Mouse (Mus musculus) liver, embryonic 14.5 days (tissue): ENCODE results near the gene Slc4a7. TPM values are rescaled to one million over a fixed set of nuclear protein-coding genes. Genes with fewer than 3 reads are reported as not detected.

Experiments
- ATAC-seq: fragments of 200-750 bp; cut with Nextera tagmentation; 2 replicates; pipeline ENCODE4 v1.8.0; 2017; ENCODE audit warnings: moderate number of reproducible peaks, mild to moderate bottlenecking, moderate library complexity; ENCODE audit not compliant: insufficient read depth
- DNase-seq, 3 experiments: peaks; one replicate each; pipeline ENCODE4 v3.0.0-alpha.2; 2012 to 2013; ENCODE audit warnings: low read depth in 3 of 3, low spot score in 3 of 3
- H3K27ac ChIP-seq: fragments of 300-500 bp; sonication (generic); 2 replicates; pipeline ENCODE4 v1.5.1; 2014; ENCODE audit warnings: moderate library complexity, mild to moderate bottlenecking, control low read depth, inconsistent platforms
- H3K27me3 ChIP-seq: fragments of 300-500 bp; sonication (generic); 2 replicates; pipeline ENCODE4 v1.6.1; 2014; ENCODE audit warnings: mild to moderate bottlenecking, low read length, moderate library complexity; ENCODE audit not compliant: control insufficient read depth, insufficient read depth
- H3K36me3 ChIP-seq: fragments of 300-500 bp; sonication (generic); replicated peaks from 2 replicates; pipeline ENCODE4 v1.6.1; 2014; ENCODE audit warnings: low read depth; ENCODE audit not compliant: control insufficient read depth, insufficient read depth
- H3K4me1 ChIP-seq, 2 experiments: fragments of 200-500 bp in 1 of 2; fragments of 300-500 bp in 1 of 2; sonication (generic) in 1 of 2; replicated peaks; 2 replicates each; pipeline ENCODE4 v1.6.1; 2012 to 2014; ENCODE audit warnings: antibody characterized with exemption in 1 of 2, inconsistent platforms in 1 of 2, low read length in 1 of 2; ENCODE audit not compliant: control insufficient read depth in 2 of 2, insufficient read depth in 2 of 2
- H3K4me2 ChIP-seq: fragments of 300-500 bp; sonication (generic); 2 replicates; pipeline ENCODE4 v1.6.1; 2014; ENCODE audit warnings: low read depth, mild to moderate bottlenecking, control low read depth, moderate library complexity
- H3K4me3 ChIP-seq, 2 experiments: fragments of 200-500 bp in 1 of 2; fragments of 300-500 bp in 1 of 2; sonication (generic) in 1 of 2; 2 replicates each; pipeline ENCODE4 v1.5.1; 2012 to 2014; ENCODE audit warnings: low read depth in 2 of 2, low read length in 2 of 2, mild to moderate bottlenecking in 2 of 2, control low read depth in 1 of 2, inconsistent platforms in 1 of 2, moderate library complexity in 1 of 2; ENCODE audit not compliant: insufficient read depth in 1 of 2
- H3K9ac ChIP-seq: fragments of 300-500 bp; sonication (generic); replicated peaks from 2 replicates; pipeline ENCODE4 v1.6.1; 2014; ENCODE audit warnings: mild to moderate bottlenecking, control low read depth, moderate library complexity
- H3K9me3 ChIP-seq: fragments of 300-500 bp; sonication (generic); 2 replicates; pipeline ENCODE4 v1.6.1; 2016; ENCODE audit warnings: low read length, mixed read lengths; ENCODE audit not compliant: control insufficient read depth
- CTCF ChIP-seq: IDR thresholded peaks from 2 replicates; pipeline ENCODE4 v1.5.1; 2016; ENCODE audit warnings: antibody characterized with exemption, low read depth, control low read depth
- EP300 ChIP-seq: IDR thresholded peaks from 2 replicates; pipeline ENCODE4 v1.6.1; 2016; ENCODE audit warnings: antibody characterized with exemption, low read depth
- WGBS: fragments of 180-500 bp; shearing (Covaris S2); extraction: QIAGEN DNeasy Blood & Tissue Kit; methylation state at CpG from one replicate; pipeline ENCODE4 v1.1.7; 2014; ENCODE audit not compliant: insufficient replicate concordance; 5-methylcytosine and 5-hydroxymethylcytosine counted together
- polyA plus RNA-seq, 2 experiments: library from polyadenylated mRNA; depleted of rRNA in 1 of 2; stranded (reverse) in 1 of 2; unstranded in 1 of 2; fragments of >200 nt; fragmentation: Nextera tagmentation in 1 of 2; extraction: Ambion mirVana in 1 of 2; gene quantifications; 2 replicates each; pipeline versions ENCODE4 v1.2.1 to v1.2.3; 2012 to 2014

Gene Slc4a7
- polyA plus RNA-seq, 2 experiments, result 1.6 to 1.7 TPM

- 55% methylated on average over 4 of the region's 4 CpGs for WGBS
- H3K27ac ChIP-seq, result no peak overlapping the region
- no peak for ATAC-seq
These were observed 135.5 kb downstream of the Slc4a7 start for GRCm38 (mm10) chr14:14837627-14838026.

DNA sequence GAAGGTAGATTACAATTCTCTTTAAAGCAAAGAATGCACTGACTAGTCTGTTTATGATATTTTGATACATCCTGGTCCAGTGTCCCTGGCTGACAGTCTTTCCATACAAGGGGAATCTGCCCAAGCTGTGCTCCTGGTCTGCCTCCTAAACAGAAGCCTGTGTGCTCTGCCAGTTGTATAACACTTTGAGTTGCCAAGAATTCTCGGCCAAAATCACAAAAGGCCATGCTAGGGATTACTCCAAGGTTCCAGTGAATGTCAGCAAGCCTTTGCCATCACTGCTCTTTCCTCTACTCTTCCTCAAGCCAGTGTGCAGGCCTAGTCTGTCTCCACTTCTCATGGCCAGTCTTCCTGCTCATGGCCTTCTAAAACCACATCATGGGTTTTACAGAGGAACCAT is 136.0 kb downstream of the Slc4a7 start:
- WGBS, result 39% methylated on average over 1 of the region's 1 CpGs

More at GRCm38 (mm10) chr14:14837627-14838026, 135.5 kb downstream of the Slc4a7 start:
- H3K27me3 ChIP-seq, result no peaks in the 10 kb centered on the region
- H3K4me3 ChIP-seq, result no peak overlapping the region
- TF ChIP-seq EP300, result no peak
- no peak for TF ChIP-seq CTCF
- no peak overlapping the region for H3K9ac ChIP-seq
- H3K4me1 ChIP-seq, result no peaks in the 10 kb centered on the region
- H3K36me3 ChIP-seq, result no peaks in the 10 kb centered on the region
- H3K4me2 ChIP-seq, result no peak overlapping the region
- no peak for DNase-seq
- no peaks in the 10 kb centered on the region for H3K9me3 ChIP-seq

DNA sequence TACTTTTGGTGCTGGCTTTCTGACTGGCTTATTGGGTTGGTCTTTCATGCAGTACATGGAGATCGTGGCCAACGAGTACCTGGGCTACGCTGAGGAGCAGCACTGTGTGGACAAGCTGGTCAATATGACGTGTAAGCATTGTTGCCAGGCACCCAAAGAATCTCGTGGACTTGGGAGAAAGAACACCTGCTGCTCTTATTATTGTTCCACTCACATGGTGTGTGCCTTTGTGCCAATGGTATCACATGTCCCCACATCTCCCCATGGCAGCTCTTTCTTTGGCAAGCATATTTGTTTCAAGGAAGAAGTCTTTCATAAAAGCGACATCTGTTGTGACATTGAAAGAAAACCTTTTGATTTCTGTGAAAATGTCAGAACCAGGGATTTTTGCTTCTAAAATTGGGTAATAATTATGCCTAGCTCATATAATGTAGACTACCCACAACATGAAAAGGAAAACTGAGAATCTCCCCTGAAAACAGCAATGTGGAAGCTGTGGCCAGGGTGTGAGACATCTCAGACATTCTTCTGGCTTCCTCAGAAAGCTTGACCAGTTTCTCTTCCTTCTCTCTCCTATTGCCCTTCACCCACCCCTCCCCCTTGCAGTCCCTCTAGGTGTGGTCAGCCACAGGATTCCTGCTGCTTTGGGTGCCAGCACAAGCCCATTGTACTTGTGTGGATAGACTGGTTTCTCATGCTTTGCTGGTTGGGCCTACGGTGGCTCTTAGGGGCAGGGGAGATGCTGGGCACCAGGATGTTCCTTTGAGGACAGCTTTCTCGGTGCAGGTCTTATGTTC is 140.9 kb downstream of the Slc4a7 start:
- Histone ChIP-seq H3K27ac (no peak overlapping the region), H3K9ac (no peak overlapping the region), H3K36me3 (no peaks in the 10 kb centered on the region), H3K4me2 (no peak overlapping the region), H3K4me1 (no peaks in the 10 kb centered on the region), H3K4me3 (no peak overlapping the region), H3K9me3 (no peaks in the 10 kb centered on the region), H3K27me3 (no peaks in the 10 kb centered on the region)
- TF ChIP-seq EP300 (no peak), CTCF (no peak)
- no peak for ATAC-seq
- DNase-seq, result no peak
- WGBS, result 55% methylated on average over 8 of the region's 8 CpGs

More for the DNA sequence above, 136.0 kb downstream of the Slc4a7 start:
- Histone ChIP-seq H3K9ac (no peak overlapping the region), H3K4me1 (no peaks in the 10 kb centered on the region), H3K27me3 (no peaks in the 10 kb centered on the region), H3K27ac (no peak overlapping the region), H3K36me3 (no peaks in the 10 kb centered on the region), H3K9me3 (no peaks in the 10 kb centered on the region), H3K4me3 (no peak overlapping the region), H3K4me2 (no peak overlapping the region)
- DNase-seq (no peak), ATAC-seq (no peak)
- TF ChIP-seq EP300, result no peak
- TF ChIP-seq CTCF, result no peak

Other genes starting within 250 kb of the Slc4a7 start
- gene Nek10, start 101.1 kb downstream of the Slc4a7 start, polyA plus RNA-seq (2012; rRNA removed), result not detected in 2 replicates
- gene Nek10, start 101.1 kb downstream of the Slc4a7 start, polyA plus RNA-seq (2014; fragmentation: Nextera tagmentation; extraction: Ambion mirVana), result 0.05 TPM in 1 of 2 replicates, not detected in the other